Mouse (Mus musculus) cerebellum, adult 11 months (tissue): ENCODE results near the gene Whamm.

Source experiments
- DNase-seq: peaks from one replicate; pipeline ENCODE4 v3.0.0; 2022

Gene Whamm

DNA sequence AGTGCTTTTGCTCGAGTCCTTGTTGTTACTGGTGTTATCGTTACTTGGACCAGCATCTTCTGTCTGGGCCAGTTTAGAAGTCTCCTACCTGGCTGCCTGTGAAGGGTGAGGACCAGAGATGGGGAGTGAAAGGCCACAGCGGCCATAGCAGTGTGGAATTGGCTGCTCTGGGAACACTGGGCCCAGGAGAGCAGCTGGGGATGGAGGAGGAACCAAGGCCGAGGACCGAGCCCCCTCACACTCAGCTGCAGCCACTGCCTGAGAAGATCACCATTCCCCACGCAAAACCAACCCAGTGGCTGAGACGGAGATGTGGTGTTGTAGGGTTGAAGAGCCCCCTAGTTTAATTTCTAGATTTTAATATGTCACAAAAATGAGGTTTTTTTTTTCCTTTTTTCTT lies 6.3 kb upstream of the Whamm start:
- no peak for DNase-seq

GRCm38 (mm10) chr7:81565381-81566055 lies 5.5 kb upstream of the Whamm start:
- DNase-seq = no peak

- no peak for DNase-seq
Measured at GRCm38 (mm10) chr7:81566332-81566731, 4.7 kb upstream of the Whamm start.

DNA sequence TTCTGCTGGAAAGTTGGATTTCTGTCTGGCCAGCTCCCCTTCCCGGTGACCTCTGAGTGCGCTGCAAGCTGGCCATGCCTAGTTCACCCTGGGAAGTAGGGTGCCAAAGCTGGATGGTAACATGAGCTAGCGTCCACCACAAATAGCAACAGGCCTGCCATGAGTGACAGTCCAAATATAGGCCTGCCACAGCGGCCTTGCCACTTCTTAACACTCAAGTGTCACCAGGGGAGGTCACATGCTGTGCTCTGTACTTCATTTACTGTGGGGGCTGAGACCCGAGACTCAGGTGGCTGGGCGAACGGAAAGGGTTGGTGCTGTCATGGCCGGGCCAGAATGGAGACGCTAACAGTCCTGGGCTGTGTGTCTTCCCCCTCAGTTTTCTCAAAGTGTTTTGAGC lies 4.2 kb upstream of the Whamm start, which contains the start of gene Fsd2:
TSS of gene Fsd2 (minus strand) at position 53 of the 400 bp plus-strand sequence.
- DNase-seq = no peak

DNA sequence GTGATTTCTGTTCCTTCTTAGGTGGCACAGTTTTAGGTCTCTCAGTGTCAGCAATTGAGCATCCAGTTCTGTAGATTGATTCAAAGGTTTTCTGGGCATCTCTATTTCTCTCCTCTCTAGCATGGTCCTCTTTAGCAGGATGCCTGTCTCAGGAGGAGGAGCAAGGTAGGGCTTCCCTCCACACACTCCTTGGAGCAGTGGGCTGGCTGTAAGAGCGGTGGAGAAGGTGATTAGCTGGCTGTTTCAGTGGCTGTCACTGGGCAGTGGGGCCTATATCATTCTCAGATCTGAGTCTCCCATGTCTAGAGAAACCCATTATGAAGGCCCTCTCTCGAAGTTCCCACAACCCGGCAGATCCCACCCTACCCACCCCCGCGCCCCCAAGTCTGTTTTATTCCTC lies 3.7 kb upstream of the Whamm start:
- no peak for DNase-seq

GRCm38 (mm10) chr7:81569851-81570250 lies 1.2 kb upstream of the Whamm start:
- no peak for DNase-seq

DNA sequence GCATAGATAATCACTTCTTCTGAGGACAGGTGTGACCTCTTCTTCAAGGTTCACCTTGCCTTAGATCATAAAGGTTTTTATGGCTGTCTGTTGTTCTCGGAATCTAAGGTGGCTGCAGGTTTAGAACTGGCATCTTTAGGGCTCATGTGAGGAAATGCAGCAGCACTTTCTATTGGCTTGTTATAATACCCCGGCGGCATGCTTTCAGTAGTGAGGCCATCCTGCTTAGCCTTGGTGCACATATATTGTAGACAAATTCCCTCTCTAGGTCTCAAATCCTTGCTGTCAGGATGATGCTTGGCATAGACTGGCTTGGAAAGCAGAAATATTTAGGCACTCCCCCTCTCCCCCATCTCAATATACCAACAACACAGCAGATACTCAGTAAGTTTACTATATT lies 795 bp upstream of the Whamm start:
- no peak for DNase-seq

GRCm38 (mm10) chr7:81570752-81571107 lies 336 bp upstream of the Whamm start:
- no peak for DNase-seq

- DNase-seq = no peak
Measured at GRCm38 (mm10) chr7:81571941-81572441, 925 bp downstream of the Whamm start.

GRCm38 (mm10) chr7:81572610-81573268 lies 1.7 kb downstream of the Whamm start:
- no peak for DNase-seq

DNA sequence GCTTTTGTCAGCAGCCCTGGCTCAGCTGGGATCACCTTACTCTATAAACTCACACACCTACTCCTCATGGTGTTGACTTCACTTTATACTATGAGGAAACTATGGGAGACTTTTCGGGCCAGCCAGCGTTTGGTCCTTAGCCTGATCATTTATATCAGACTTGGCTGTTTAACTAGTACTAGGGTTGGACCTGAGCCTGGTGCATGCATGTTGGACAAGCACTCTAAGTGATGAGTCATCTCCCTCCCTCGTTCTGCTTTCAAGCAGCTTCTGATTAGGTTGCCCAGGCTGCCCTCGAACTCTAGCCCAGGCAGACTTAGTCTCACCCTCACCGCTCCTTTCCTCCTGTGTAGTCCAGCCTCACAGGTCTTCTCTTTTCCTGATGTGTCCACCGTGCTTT lies 2.3 kb downstream of the Whamm start:
- no peak for DNase-seq

- no peak for DNase-seq
Measured at GRCm38 (mm10) chr7:81573821-81574220, 2.8 kb downstream of the Whamm start.

GRCm38 (mm10) chr7:81575606-81576005 lies 4.5 kb downstream of the Whamm start:
- DNase-seq = no peak

DNA sequence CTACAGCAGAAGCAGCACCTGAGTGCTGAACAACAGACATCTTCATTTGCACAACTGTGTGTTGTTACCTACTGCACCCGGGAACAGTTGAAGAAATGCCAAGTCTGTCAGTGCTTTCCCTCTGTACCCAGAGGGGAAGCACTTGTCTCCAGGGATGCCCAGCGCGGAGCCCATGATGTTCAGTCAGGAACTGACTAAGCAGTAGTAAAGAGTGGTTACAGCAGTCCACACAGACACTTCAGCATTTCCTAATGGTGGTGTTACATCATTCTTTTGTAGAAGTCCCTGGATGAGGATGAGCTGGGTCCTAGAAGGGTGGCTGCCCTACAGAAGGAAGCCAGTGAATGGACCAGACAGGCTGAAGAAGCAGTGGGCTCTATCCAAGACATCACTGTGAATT lies 6.8 kb downstream of the Whamm start:
- no peak for DNase-seq

GRCm38 (mm10) chr7:81578413-81578812 lies 7.3 kb downstream of the Whamm start:
- DNase-seq = no peak

DNA sequence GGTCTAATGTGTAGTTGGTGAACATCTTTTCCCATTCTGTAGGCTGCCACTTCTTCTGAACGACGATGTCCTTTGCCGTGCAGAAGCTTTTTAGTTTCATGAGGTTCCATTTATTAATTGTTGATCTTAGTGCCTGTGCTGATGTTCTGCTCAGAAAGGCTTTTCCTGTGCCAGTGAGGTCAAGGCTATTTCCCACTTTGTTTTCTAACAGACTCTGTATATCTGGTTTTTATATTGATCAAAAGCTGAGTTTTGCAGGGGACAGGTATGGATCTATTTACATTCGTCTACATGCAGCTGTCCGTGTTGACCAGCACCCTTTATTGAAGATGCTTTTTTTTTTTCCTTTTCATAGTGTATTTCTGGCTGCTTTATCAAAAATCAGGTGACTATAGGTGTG lies 8.2 kb downstream of the Whamm start:
- DNase-seq = no peak

DNA sequence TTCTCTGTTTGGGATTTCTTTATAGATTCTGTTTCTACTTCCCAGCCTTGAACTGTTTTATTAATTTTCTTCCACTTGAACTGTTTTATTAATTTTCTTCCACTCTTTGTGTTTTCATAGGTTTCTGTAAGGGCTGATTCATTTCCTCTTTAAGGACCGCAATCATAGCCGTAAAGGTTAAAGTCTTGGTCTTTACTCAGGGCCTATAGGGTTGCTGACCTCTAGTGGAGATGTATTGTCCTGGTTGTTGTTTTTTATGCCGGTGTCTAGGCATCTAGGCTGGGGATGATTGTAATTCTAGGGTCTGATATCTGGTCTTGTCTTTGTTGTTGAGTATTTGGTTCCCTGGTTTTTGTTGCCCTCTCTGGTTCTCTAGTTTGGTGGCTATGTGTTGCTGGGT lies 12.4 kb downstream of the Whamm start:
- no peak for DNase-seq

- no peak for DNase-seq
Measured at GRCm38 (mm10) chr7:81585326-81585725, 14.3 kb downstream of the Whamm start.

DNA sequence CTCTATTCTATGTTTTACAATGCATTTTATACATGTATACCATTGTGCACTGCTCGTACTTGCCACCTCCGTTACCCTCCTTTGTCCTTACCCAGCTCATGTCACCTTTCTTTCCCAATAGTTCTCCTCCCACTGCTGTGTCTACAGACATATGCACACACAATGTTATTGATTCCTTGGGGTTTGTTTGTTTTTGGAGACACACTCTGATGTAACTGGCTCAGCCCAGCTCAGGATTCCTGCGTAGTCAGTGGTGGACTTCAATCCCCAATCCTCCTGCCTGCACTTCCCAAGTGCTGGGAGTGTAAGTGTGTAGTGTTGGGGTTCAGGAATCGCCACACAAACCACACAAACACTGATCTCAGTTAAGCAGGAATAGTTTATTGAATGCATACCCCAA lies 16.2 kb downstream of the Whamm start:
- DNase-seq = no peak

DNA sequence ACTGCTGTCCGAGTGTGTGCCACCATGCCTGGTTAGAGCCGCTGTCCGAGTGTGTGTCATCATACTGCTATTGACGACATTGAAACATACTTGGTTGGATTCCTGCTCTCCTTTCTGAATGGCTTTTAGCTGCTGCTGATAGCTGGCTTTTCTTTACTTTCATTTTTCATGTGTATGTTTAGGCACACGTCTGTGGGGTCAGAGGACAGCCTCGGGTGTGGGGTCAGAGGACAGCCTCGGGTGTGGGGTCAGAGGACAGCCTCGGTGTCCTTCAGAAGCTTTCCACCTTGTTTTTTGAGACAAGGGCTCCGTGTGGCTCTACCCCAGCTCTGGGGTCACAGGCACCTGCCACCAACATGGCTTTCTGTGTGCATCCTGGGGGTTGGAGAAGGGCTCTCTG lies 21.6 kb downstream of the Whamm start:
- DNase-seq = no peak

DNA sequence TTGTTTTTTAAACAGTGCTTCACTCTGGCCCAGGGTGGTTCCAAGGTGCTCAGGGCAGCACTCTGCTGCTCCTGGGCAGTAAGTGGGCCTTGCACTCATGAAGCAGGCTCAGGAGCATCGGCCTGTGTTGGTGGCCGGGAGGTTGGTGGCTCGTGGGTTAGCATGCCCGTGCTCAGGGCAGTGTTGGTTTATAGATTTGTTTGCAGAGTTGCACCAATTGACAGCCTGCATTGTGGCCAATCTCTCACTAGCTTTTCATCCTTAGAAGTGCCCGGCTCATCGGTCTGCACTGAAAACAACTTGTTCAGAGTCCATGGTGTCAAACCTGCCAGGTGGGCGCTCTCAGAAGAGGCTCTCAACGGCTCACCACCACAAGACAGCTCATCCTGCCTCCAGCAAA lies 22.3 kb downstream of the Whamm start:
- DNase-seq = no peak

DNA sequence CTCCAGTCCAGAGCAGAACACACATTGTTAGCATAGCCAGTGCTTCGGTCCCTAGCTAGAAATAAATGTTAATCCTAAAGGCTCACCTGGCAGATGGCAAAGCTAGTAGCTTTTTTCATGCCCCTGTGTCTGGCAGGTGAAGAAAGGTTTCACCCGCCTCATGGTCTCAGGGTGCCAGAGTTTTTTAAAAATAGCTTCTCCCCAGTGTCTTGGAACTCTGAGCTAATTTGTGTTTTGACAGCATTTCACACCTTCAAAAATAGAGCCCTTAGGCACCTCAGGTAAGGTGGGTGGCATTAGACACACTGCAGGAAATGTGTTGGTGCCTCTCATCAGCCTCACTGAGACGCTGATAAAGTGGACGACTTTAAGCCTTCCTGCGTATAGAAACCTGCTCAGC lies 24.0 kb downstream of the Whamm start:
- no peak for DNase-seq

- DNase-seq = no peak
Measured at GRCm38 (mm10) chr7:81596086-81596485, 25.0 kb downstream of the Whamm start.

- DNase-seq = no peak
Measured at GRCm38 (mm10) chr7:81597660-81598059, 26.6 kb downstream of the Whamm start.
